8 mouse cellular contexts compared by ENCODE assay signal in genomic region chr17:3558356-3558870, GRCm38 (mm10). TPM values are rescaled to one million over a fixed set of nuclear protein-coding genes. Genes with fewer than 3 reads are reported as not detected.
DNase-seq lines count a peak whose midpoint lies in the region; ATAC-seq and TF ChIP-seq lines count a peak whose summit lies in the region.

No protein-coding gene starts in this region.

- no peak for ATAC-seq in forebrain, embryonic 15.5 days (replicated peaks)
- ATAC-seq in midbrain, embryonic 13.5 days = no peak

- no peak overlapping the region for H3K4me3 ChIP-seq in thymus, adult 2 months (ENCODE audit: control insufficient read depth, insufficient read depth, low read length)
- peak overlapping the region; percentile 67 for H3K4me3 ChIP-seq in forebrain, embryonic 15.5 days
- peak overlapping the region; percentile 70 for H3K4me3 ChIP-seq in limb, embryonic 10.5 days
- H3K4me3 ChIP-seq in midbrain, embryonic 13.5 days (replicated peaks) = peak overlapping the region; percentile 57

- H3K4me2 ChIP-seq in forebrain, embryonic 15.5 days (replicated peaks) = peak overlapping the region; percentile 51
- peak overlapping the region; percentile 61 for H3K4me2 ChIP-seq in midbrain, embryonic 13.5 days (replicated peaks)

- H3K4me1 ChIP-seq in thymus, adult 2 months (replicated peaks; ENCODE audit: control insufficient read depth, insufficient read depth, low read length) = no peaks in the 10 kb centered on the region; the same call in 1 of the 2 replicates
- peaks cover 15% of the 10 kb centered on the region for H3K4me1 ChIP-seq in forebrain, embryonic 15.5 days
- H3K4me1 ChIP-seq in limb, embryonic 10.5 days = peaks cover 18% of the 10 kb centered on the region
- H3K4me1 ChIP-seq in midbrain, embryonic 13.5 days (replicated peaks) = peaks cover 13% of the 10 kb centered on the region; the same call in 1 of the 2 replicates

- 86% methylated on average over 9 of the region's 9 CpGs for WGBS in thymus, adult 2 months
- WGBS in forebrain, embryonic 15.5 days = 38% methylated on average over 9 of the region's 9 CpGs
- WGBS in limb, embryonic 10.5 days = 79% methylated on average over 9 of the region's 9 CpGs
- 65% methylated on average over 9 of the region's 9 CpGs for WGBS in midbrain, embryonic 13.5 days

- no peak for TF ChIP-seq CTCF in thymus, adult 2 months (IDR thresholded peaks at IDR 0.05; ENCODE audit: borderline replicate concordance, control insufficient read depth, extremely low read depth, insufficient read depth, low read length, poor library complexity)

- H3K36me3 ChIP-seq in thymus, adult 2 months (ENCODE audit: control insufficient read depth, insufficient read depth, low read length) = no peaks in the 10 kb centered on the region
- no peaks in the 10 kb centered on the region for H3K36me3 ChIP-seq in forebrain, embryonic 15.5 days
- no peaks in the 10 kb centered on the region for H3K36me3 ChIP-seq in limb, embryonic 10.5 days
- peaks cover 4% of the 10 kb centered on the region; the same call in 1 of the 2 replicates for H3K36me3 ChIP-seq in midbrain, embryonic 13.5 days

- H3K27ac ChIP-seq in thymus, adult 2 months (ENCODE audit: control insufficient read depth, insufficient read depth, low read length) = no peak overlapping the region
- H3K27ac ChIP-seq in forebrain, embryonic 15.5 days (replicated peaks) = peak overlapping the region; percentile 92
- H3K27ac ChIP-seq in limb, embryonic 10.5 days = peak overlapping the region; percentile 85
- no peak overlapping the region for H3K27ac ChIP-seq in midbrain, embryonic 13.5 days

- no peak for TF ChIP-seq POLR2A in thymus, adult 2 months (IDR thresholded peaks at IDR 0.05; ENCODE audit: control insufficient read depth, extremely low read depth, insufficient read depth, low read length, poor library complexity)

- no peaks in the 10 kb centered on the region for H3K9me3 ChIP-seq in forebrain, embryonic 15.5 days
- H3K9me3 ChIP-seq in limb, embryonic 10.5 days (replicated peaks) = no peaks in the 10 kb centered on the region
- H3K9me3 ChIP-seq in midbrain, embryonic 13.5 days = no peaks in the 10 kb centered on the region

- H3K9ac ChIP-seq in forebrain, embryonic 15.5 days (replicated peaks) = no peak overlapping the region
- no peak overlapping the region for H3K9ac ChIP-seq in midbrain, embryonic 13.5 days (replicated peaks)

- no peaks in the 10 kb centered on the region for H3K27me3 ChIP-seq in thymus, adult 2 months (ENCODE audit: control insufficient read depth, insufficient read depth, low read length)
- H3K27me3 ChIP-seq in forebrain, embryonic 15.5 days = no peaks in the 10 kb centered on the region
- no peaks in the 10 kb centered on the region for H3K27me3 ChIP-seq in limb, embryonic 10.5 days (ENCODE audit: low read depth, poor library complexity, severe bottlenecking)
- no peaks in the 10 kb centered on the region for H3K27me3 ChIP-seq in midbrain, embryonic 13.5 days

- peak; percentile 5 for DNase-seq in thymus, adult 2 months
- no peak for DNase-seq in thymus, postnatal 36 days
- no peak for DNase-seq in limb, embryonic 10.5 days (ENCODE audit: low spot score)
- no peak for DNase-seq in thymus, postnatal 4 days
- no peak for DNase-seq in left cerebral cortex, adult 9 months (ENCODE audit: low spot score in 2 of 2)
- no peak for DNase-seq in layer of hippocampus, adult 9-11 months

RNA-seq across cellular contexts. Expression of gene Tfb1m, which starts 0.8 kb away (rescaled TPM):
- polyA plus RNA-seq in thymus, adult 2 months (2012; rRNA removed) = 2.5 and 2.6 TPM in 2 replicates
- 13.7 and 14.9 TPM in 2 replicates for polyA plus RNA-seq in forebrain, embryonic 15.5 days (2015; fragmentation: Nextera tagmentation; extraction: Ambion mirVana)
- 16.2 and 16.9 TPM in 2 replicates for polyA plus RNA-seq in limb, embryonic 10.5 days (2016; fragmentation: Nextera tagmentation; extraction: Ambion mirVana)
- 13.2 and 14.6 TPM in 2 replicates for polyA plus RNA-seq in midbrain, embryonic 13.5 days (2015; fragmentation: Nextera tagmentation; extraction: Ambion mirVana)

RNA-seq across cellular contexts. Expression of gene Cldn20, which starts 26.1 kb away (rescaled TPM):
- polyA plus RNA-seq in thymus, adult 2 months (2012; rRNA removed) = not detected in 2 replicates
- 0.31 and 0.83 TPM in 2 replicates for polyA plus RNA-seq in forebrain, embryonic 15.5 days (2015; fragmentation: Nextera tagmentation; extraction: Ambion mirVana)
- polyA plus RNA-seq in limb, embryonic 10.5 days (2016; fragmentation: Nextera tagmentation; extraction: Ambion mirVana) = 0.23 and 0.24 TPM in 2 replicates
- not detected in 2 replicates for polyA plus RNA-seq in midbrain, embryonic 13.5 days (2015; fragmentation: Nextera tagmentation; extraction: Ambion mirVana)

Comparison
In these comparisons a context has a peak if more than half of its experiments do, and no peak if none do; other contexts are left out.
1. H3K27ac ChIP-seq: peak in forebrain, embryonic 15.5 days (single experiment) and limb, embryonic 10.5 days (single experiment); none in thymus, adult 2 months (single experiment) and midbrain, embryonic 13.5 days (single experiment).